Mouse (Mus musculus): ENCODE measurements at regions not wholly inside any gene's neighbourhood (a gene's known extent, or its start where the extent isn't known, plus 50 kb on each side); places are given as distances from the start of the nearest gene placed in this dataset.

DNA sequence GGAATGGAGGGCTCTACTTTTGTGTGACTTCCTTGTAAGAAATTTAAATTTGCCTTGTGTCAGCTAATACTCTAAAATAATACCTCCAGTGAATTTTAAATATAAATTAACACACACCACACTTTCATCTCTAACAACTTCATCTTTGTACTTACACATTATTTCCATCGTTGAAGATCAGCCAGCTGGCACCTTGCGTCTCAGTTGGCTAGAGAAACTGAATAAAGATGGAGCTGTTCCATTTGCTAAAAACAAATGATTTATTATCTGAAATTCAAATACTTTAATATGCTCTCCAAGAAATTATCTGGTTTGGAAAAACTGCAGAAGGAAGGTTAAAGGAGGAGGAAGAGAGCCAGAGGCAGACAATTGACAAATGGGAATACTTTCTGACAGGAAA, 122.0 kb upstream of the Gm11096 start:
- WGBS: 92% methylated on average over 2 of the region's 2 CpGs
- no peak for ATAC-seq (ENCODE audit: low FRiP score)
- Histone ChIP-seq H3K9me3 (ENCODE audit: control insufficient read depth, low read length) (no peaks in the 10 kb centered on the region), H3K27ac (ENCODE audit: low read depth, low read length) (no peak overlapping the region), H3K27me3 (ENCODE audit: control insufficient read depth, insufficient read depth, low read length) (no peaks in the 10 kb centered on the region), H3K4me1 (ENCODE audit: control insufficient read depth, insufficient read depth, low read length) (no peaks in the 10 kb centered on the region), H3K9ac (ENCODE audit: low read length) (no peak overlapping the region), H3K4me2 (no peak overlapping the region), H3K4me3 (ENCODE audit: low read depth, low read length) (no peak overlapping the region), H3K36me3 (ENCODE audit: control insufficient read depth, insufficient read depth, low read length) (no peaks in the 10 kb centered on the region)
- DNase-seq (ENCODE audit: low spot score, missing footprints): no peak

GRCm38 (mm10) chr17:81316655-81317054, 124.9 kb upstream of the Gm11096 start:
- no peaks in the 10 kb centered on the region for H3K9me3 ChIP-seq (ENCODE audit: control insufficient read depth, low read length)
- H3K36me3 ChIP-seq (ENCODE audit: control insufficient read depth, insufficient read depth, low read length): no peaks in the 10 kb centered on the region
- H3K27me3 ChIP-seq (ENCODE audit: control insufficient read depth, insufficient read depth, low read length): no peaks in the 10 kb centered on the region
- no peak overlapping the region for H3K9ac ChIP-seq (ENCODE audit: low read length)
- no peak overlapping the region for H3K4me2 ChIP-seq
- DNase-seq (ENCODE audit: low spot score, missing footprints) (no peak), ATAC-seq (ENCODE audit: low FRiP score) (no peak)
- no peaks in the 10 kb centered on the region for H3K4me1 ChIP-seq (ENCODE audit: control insufficient read depth, insufficient read depth, low read length)
- no peak overlapping the region for H3K27ac ChIP-seq (ENCODE audit: low read depth, low read length)
- WGBS: 88% methylated on average over 5 of the region's 5 CpGs
- no peak overlapping the region for H3K4me3 ChIP-seq (ENCODE audit: low read depth, low read length)

GRCm38 (mm10) chr17:81305880-81306279, 135.7 kb upstream of the Gm11096 start:
- no peak for ATAC-seq (ENCODE audit: low FRiP score)
- H3K27ac ChIP-seq (ENCODE audit: low read depth, low read length): no peak overlapping the region
- DNase-seq (ENCODE audit: low spot score, missing footprints): no peak
- H3K36me3 ChIP-seq (ENCODE audit: control insufficient read depth, insufficient read depth, low read length): no peaks in the 10 kb centered on the region
- 83% methylated on average over 2 of the region's 2 CpGs for WGBS
- H3K9ac ChIP-seq (ENCODE audit: low read length): no peak overlapping the region
- no peaks in the 10 kb centered on the region for H3K4me1 ChIP-seq (ENCODE audit: control insufficient read depth, insufficient read depth, low read length)
- no peak overlapping the region for H3K4me3 ChIP-seq (ENCODE audit: low read depth, low read length)
- H3K4me2 ChIP-seq: no peak overlapping the region
- H3K9me3 ChIP-seq (ENCODE audit: control insufficient read depth, low read length): no peaks in the 10 kb centered on the region
- H3K27me3 ChIP-seq (ENCODE audit: control insufficient read depth, insufficient read depth, low read length): no peaks in the 10 kb centered on the region

- Histone ChIP-seq H3K9ac (ENCODE audit: low read length) (no peak overlapping the region), H3K4me1 (ENCODE audit: control insufficient read depth, insufficient read depth, low read length) (no peaks in the 10 kb centered on the region), H3K27ac (ENCODE audit: low read depth, low read length) (no peak overlapping the region), H3K4me3 (ENCODE audit: low read depth, low read length) (no peak overlapping the region), H3K36me3 (ENCODE audit: control insufficient read depth, insufficient read depth, low read length) (no peaks in the 10 kb centered on the region), H3K27me3 (ENCODE audit: control insufficient read depth, insufficient read depth, low read length) (no peaks in the 10 kb centered on the region), H3K9me3 (ENCODE audit: control insufficient read depth, low read length) (no peaks in the 10 kb centered on the region), H3K4me2 (no peak overlapping the region)
- DNase-seq (ENCODE audit: low spot score, missing footprints) (no peak), ATAC-seq (ENCODE audit: low FRiP score) (no peak)
- 79% methylated on average over 1 of the region's 1 CpGs for WGBS
Measured at GRCm38 (mm10) chr17:81304574-81304973, 137.0 kb upstream of the Gm11096 start.

- no peaks in the 10 kb centered on the region for H3K27me3 ChIP-seq (ENCODE audit: control insufficient read depth, insufficient read depth, low read length)
- no peaks in the 10 kb centered on the region for H3K4me1 ChIP-seq (ENCODE audit: control insufficient read depth, insufficient read depth, low read length)
- H3K9ac ChIP-seq (ENCODE audit: low read length): no peak overlapping the region
- H3K27ac ChIP-seq (ENCODE audit: low read depth, low read length): no peak overlapping the region
- H3K36me3 ChIP-seq (ENCODE audit: control insufficient read depth, insufficient read depth, low read length): no peaks in the 10 kb centered on the region
- peak; percentile 38; the same call in 1 of the 2 replicates for ATAC-seq (ENCODE audit: low FRiP score)
- 34% methylated on average over 3 of the region's 3 CpGs for WGBS
- no peak overlapping the region for H3K4me2 ChIP-seq
- H3K9me3 ChIP-seq (ENCODE audit: control insufficient read depth, low read length): no peaks in the 10 kb centered on the region
- no peak overlapping the region for H3K4me3 ChIP-seq (ENCODE audit: low read depth, low read length)
- no peak for DNase-seq (ENCODE audit: low spot score, missing footprints)
Measured at GRCm38 (mm10) chr17:81302490-81302889, 139.1 kb upstream of the Gm11096 start.

DNA sequence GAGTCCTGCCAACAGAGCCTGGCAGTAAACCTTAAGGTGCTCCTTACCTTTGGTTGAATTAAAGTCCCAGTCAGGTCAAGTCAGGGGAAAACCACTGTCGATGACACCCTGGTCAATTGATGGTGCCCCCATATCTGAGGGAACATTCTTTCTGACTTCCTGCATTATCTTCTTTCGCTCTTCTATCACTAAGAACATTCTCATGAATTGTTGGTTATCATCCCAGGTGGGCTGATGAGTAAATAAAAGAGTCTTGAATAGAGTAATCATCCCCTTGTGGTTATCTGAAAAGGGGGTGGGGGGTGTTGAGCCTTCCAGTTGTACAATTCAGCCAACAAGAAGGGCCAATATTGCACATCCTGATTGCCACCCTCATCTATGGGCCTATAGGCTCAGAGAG, 149.7 kb upstream of the Gm11096 start:
- Histone ChIP-seq H3K4me3 (ENCODE audit: low read depth, low read length) (no peak overlapping the region), H3K4me2 (no peak overlapping the region), H3K27ac (ENCODE audit: low read depth, low read length) (no peak overlapping the region), H3K9ac (ENCODE audit: low read length) (no peak overlapping the region), H3K4me1 (ENCODE audit: control insufficient read depth, insufficient read depth, low read length) (no peaks in the 10 kb centered on the region), H3K27me3 (ENCODE audit: control insufficient read depth, insufficient read depth, low read length) (no peaks in the 10 kb centered on the region), H3K9me3 (ENCODE audit: control insufficient read depth, low read length) (no peaks in the 10 kb centered on the region), H3K36me3 (ENCODE audit: control insufficient read depth, insufficient read depth, low read length) (no peaks in the 10 kb centered on the region)
- 89% methylated on average over 2 of the region's 2 CpGs for WGBS
- DNase-seq (ENCODE audit: low spot score, missing footprints) (no peak), ATAC-seq (ENCODE audit: low FRiP score) (no peak)

GRCm38 (mm10) chr17:81282543-81282942, 159.0 kb upstream of the Gm11096 start:
- Histone ChIP-seq H3K4me1 (ENCODE audit: control insufficient read depth, insufficient read depth, low read length) (no peaks in the 10 kb centered on the region), H3K9me3 (ENCODE audit: control insufficient read depth, low read length) (no peaks in the 10 kb centered on the region), H3K36me3 (ENCODE audit: control insufficient read depth, insufficient read depth, low read length) (no peaks in the 10 kb centered on the region), H3K27ac (ENCODE audit: low read depth, low read length) (no peak overlapping the region), H3K4me3 (ENCODE audit: low read depth, low read length) (no peak overlapping the region), H3K4me2 (no peak overlapping the region), H3K9ac (ENCODE audit: low read length) (no peak overlapping the region), H3K27me3 (ENCODE audit: control insufficient read depth, insufficient read depth, low read length) (no peaks in the 10 kb centered on the region)
- ATAC-seq (ENCODE audit: low FRiP score) (no peak), DNase-seq (ENCODE audit: low spot score, missing footprints) (no peak)
- 95% methylated on average over 2 of the region's 2 CpGs for WGBS

- Histone ChIP-seq H3K4me1 (ENCODE audit: control insufficient read depth, insufficient read depth, low read length) (no peaks in the 10 kb centered on the region), H3K27ac (ENCODE audit: low read depth, low read length) (no peak overlapping the region), H3K4me2 (no peak overlapping the region), H3K9ac (ENCODE audit: low read length) (no peak overlapping the region), H3K36me3 (ENCODE audit: control insufficient read depth, insufficient read depth, low read length) (no peaks in the 10 kb centered on the region), H3K27me3 (ENCODE audit: control insufficient read depth, insufficient read depth, low read length) (no peaks in the 10 kb centered on the region), H3K4me3 (ENCODE audit: low read depth, low read length) (no peak overlapping the region), H3K9me3 (ENCODE audit: control insufficient read depth, low read length) (no peaks in the 10 kb centered on the region)
- WGBS: 69% methylated on average over 1 of the region's 1 CpGs
- ATAC-seq (ENCODE audit: low FRiP score): no peak
- DNase-seq (ENCODE audit: low spot score, missing footprints): no peak
Measured at GRCm38 (mm10) chr17:81270235-81270634, 171.3 kb upstream of the Gm11096 start.

GRCm38 (mm10) chr17:81261957-81262356, 179.6 kb upstream of the Gm11096 start:
- no peaks in the 10 kb centered on the region for H3K4me1 ChIP-seq (ENCODE audit: control insufficient read depth, insufficient read depth, low read length)
- 90% methylated on average over 1 of the region's 1 CpGs for WGBS
- no peak overlapping the region for H3K4me3 ChIP-seq (ENCODE audit: low read depth, low read length)
- H3K27me3 ChIP-seq (ENCODE audit: control insufficient read depth, insufficient read depth, low read length): no peaks in the 10 kb centered on the region
- no peak for DNase-seq (ENCODE audit: low spot score, missing footprints)
- no peaks in the 10 kb centered on the region for H3K36me3 ChIP-seq (ENCODE audit: control insufficient read depth, insufficient read depth, low read length)
- no peak for ATAC-seq (ENCODE audit: low FRiP score)
- no peaks in the 10 kb centered on the region for H3K9me3 ChIP-seq (ENCODE audit: control insufficient read depth, low read length)
- H3K9ac ChIP-seq (ENCODE audit: low read length): no peak overlapping the region
- H3K4me2 ChIP-seq: no peak overlapping the region
- no peak overlapping the region for H3K27ac ChIP-seq (ENCODE audit: low read depth, low read length)

- WGBS: 91% methylated on average over 1 of the region's 1 CpGs
- Histone ChIP-seq H3K4me3 (ENCODE audit: low read depth, low read length) (no peak overlapping the region), H3K4me2 (no peak overlapping the region), H3K27ac (ENCODE audit: low read depth, low read length) (no peak overlapping the region), H3K27me3 (ENCODE audit: control insufficient read depth, insufficient read depth, low read length) (no peaks in the 10 kb centered on the region), H3K9me3 (ENCODE audit: control insufficient read depth, low read length) (no peaks in the 10 kb centered on the region), H3K9ac (ENCODE audit: low read length) (no peak overlapping the region), H3K4me1 (ENCODE audit: control insufficient read depth, insufficient read depth, low read length) (no peaks in the 10 kb centered on the region), H3K36me3 (ENCODE audit: control insufficient read depth, insufficient read depth, low read length) (no peaks in the 10 kb centered on the region)
- ATAC-seq (ENCODE audit: low FRiP score) (no peak), DNase-seq (ENCODE audit: low spot score, missing footprints) (no peak)
Measured at GRCm38 (mm10) chr17:81260036-81260435, 181.5 kb upstream of the Gm11096 start.
